Mouse (Mus musculus) thymus, postnatal 0 days (tissue): Measurements from ENCODE around the gene Sp3. TPM values are rescaled to one million over a fixed set of nuclear protein-coding genes. Genes with fewer than 3 reads are reported as not detected.
A peak's percentile ranks its signal among the peaks of the same experiment; 100 is the strongest.
"Not testable (repeated sequence)": the region's sequence is repeated elsewhere in the genome, so short reads cannot be mapped to it uniquely, and the experiment has no call there.

ENCODE experiments used
- DNase-seq: peaks from one replicate; pipeline ENCODE4 v3.0.0-alpha.2; 2015; ENCODE audit warnings: low spot score
- polyA plus RNA-seq: library from polyadenylated mRNA; unstranded; fragments of >200 nt; fragmentation: Nextera tagmentation; extraction: Ambion mirVana; gene quantifications from 2 replicates; pipeline ENCODE4 v1.2.1, GENCODE M21; 2015

Gene Sp3
- polyA plus RNA-seq: 64.6 and 73.9 TPM in 2 replicates

- DNase-seq: peak; percentile 97
Observed at GRCm38 (mm10) chr2:72980337-72981074, at the start of gene Sp3. Gene Sp3 (minus strand): TSS chr2:72980446.

GRCm38 (mm10) chr2:73029846-73030245 lies 49.6 kb upstream of the Sp3 start:
- DNase-seq: no peak

- no peak for DNase-seq
Observed at GRCm38 (mm10) chr2:73028019-73028418, 47.8 kb upstream of the Sp3 start.

GRCm38 (mm10) chr2:73027126-73027525 lies 46.9 kb upstream of the Sp3 start:
- DNase-seq: no peak

- DNase-seq: no peak
Observed at GRCm38 (mm10) chr2:73023803-73024202, 43.6 kb upstream of the Sp3 start.

- DNase-seq: no peak
Observed at GRCm38 (mm10) chr2:73021046-73021445, 40.8 kb upstream of the Sp3 start.

- no peak for DNase-seq
Observed at GRCm38 (mm10) chr2:73019371-73020146, 39.3 kb upstream of the Sp3 start.

- not testable (repeated sequence) for DNase-seq
Observed at GRCm38 (mm10) chr2:73014063-73014462, 33.8 kb upstream of the Sp3 start.

- peak; percentile 49 for DNase-seq
Observed at GRCm38 (mm10) chr2:73012636-73013035, 32.4 kb upstream of the Sp3 start.

GRCm38 (mm10) chr2:73007472-73007871 lies 27.2 kb upstream of the Sp3 start:
- no peak for DNase-seq

- no peak for DNase-seq
Observed at GRCm38 (mm10) chr2:73005611-73006515, 25.6 kb upstream of the Sp3 start.

- DNase-seq: peak; percentile 52
Observed at GRCm38 (mm10) chr2:73003751-73004717, 23.8 kb upstream of the Sp3 start.

- DNase-seq: peak; percentile 88
Observed at GRCm38 (mm10) chr2:73003049-73003448, 22.8 kb upstream of the Sp3 start.

- no peak for DNase-seq
Observed at GRCm38 (mm10) chr2:73002451-73002850, 22.2 kb upstream of the Sp3 start.

- DNase-seq: no peak
Observed at GRCm38 (mm10) chr2:73001994-73002393, 21.7 kb upstream of the Sp3 start.

- no peak for DNase-seq
Observed at GRCm38 (mm10) chr2:73000194-73000593, 19.9 kb upstream of the Sp3 start.

- DNase-seq: no peak
Observed at GRCm38 (mm10) chr2:72997586-72997985, 17.3 kb upstream of the Sp3 start.

GRCm38 (mm10) chr2:72996808-72997378 lies 16.6 kb upstream of the Sp3 start:
- peak; percentile 79 for DNase-seq

GRCm38 (mm10) chr2:72995346-72996097 lies 15.3 kb upstream of the Sp3 start:
- DNase-seq: no peak
